23 mouse cellular contexts compared by ENCODE assay signal in the genomic region with DNA sequence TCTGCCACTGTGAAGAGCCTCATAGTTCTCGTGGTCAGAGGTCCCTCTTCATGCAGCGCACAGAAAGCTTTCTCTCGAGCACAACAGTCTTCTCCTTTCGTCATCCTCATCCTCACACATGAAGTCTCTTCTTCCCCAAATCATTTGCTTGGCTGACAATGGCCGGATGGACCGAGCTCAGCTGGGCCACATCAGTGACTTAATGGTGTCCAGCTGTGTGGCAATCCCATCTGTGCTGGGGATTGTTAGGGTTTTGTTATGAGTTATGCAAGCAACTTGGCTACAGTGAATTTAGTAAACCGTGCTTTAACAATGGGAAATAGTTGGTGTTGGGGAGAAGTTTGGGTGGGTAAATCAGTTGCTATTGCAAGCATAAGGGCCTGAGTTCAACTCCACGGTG.
A peak's percentile ranks its signal among the peaks of the same experiment; 100 is the strongest.
DNase-seq lines count a peak whose midpoint lies in the region; ATAC-seq and TF ChIP-seq lines count a peak whose summit lies in the region.
"Had no signal": no experiment of that assay in that cellular context is flagged by ENCODE, and none has a peak within 500 bp of the region (broad histone marks: within the 10 kb centered on the region; RNA-seq: fewer than 3 reads in every experiment).

No protein-coding gene starts in this region.

- no peaks in the 10 kb centered on the region for H3K9me3 ChIP-seq in lung, postnatal 0 days (ENCODE audit: low read length)
- H3K9me3 ChIP-seq: embryonic facial prominence, embryonic 10.5 days; hindbrain, embryonic 15.5 days; limb, embryonic 15.5 days; midbrain, embryonic 10.5 days had no signal

- H3K9ac ChIP-seq in lung, postnatal 0 days (replicated peaks; ENCODE audit: low read depth), result no peak overlapping the region
- H3K9ac ChIP-seq: hindbrain, embryonic 15.5 days; limb, embryonic 15.5 days; liver, embryonic 14.5 days had no signal

- TF ChIP-seq CTCF in lung, postnatal 0 days (IDR thresholded peaks at IDR 0.05), result no peak

- no peak for ATAC-seq in lung, postnatal 0 days
- ATAC-seq: activated CD4-positive, CD25-positive, alpha-beta regulatory T cell, adult 4 months; forebrain, embryonic 16.5 days had no signal

- H3K36me3 ChIP-seq in lung, postnatal 0 days (ENCODE audit: insufficient read depth, low read length), result no peaks in the 10 kb centered on the region
- H3K36me3 ChIP-seq: embryonic facial prominence, embryonic 10.5 days; hindbrain, embryonic 15.5 days; limb, embryonic 15.5 days; midbrain, embryonic 10.5 days had no signal

- 66% methylated on average over 8 of the region's 8 CpGs for WGBS in lung, postnatal 0 days

- H3K4me2 ChIP-seq in lung, postnatal 0 days (replicated peaks; ENCODE audit: low read depth, low read length), result no peak overlapping the region
- H3K4me2 ChIP-seq: hindbrain, embryonic 15.5 days; limb, embryonic 15.5 days had no signal

- no peaks in the 10 kb centered on the region for H3K4me1 ChIP-seq in lung, postnatal 0 days (ENCODE audit: insufficient read depth, low read depth, low read length)
- H3K4me1 ChIP-seq: limb, embryonic 15.5 days had no signal

- H3K27ac ChIP-seq in lung, postnatal 0 days (ENCODE audit: low read length), result no peak overlapping the region
- H3K27ac ChIP-seq: embryonic facial prominence, embryonic 10.5 days; hindbrain, embryonic 15.5 days; kidney, postnatal 0 days; limb, embryonic 15.5 days; liver, embryonic 14.5 days; midbrain, embryonic 10.5 days had no signal

- peak; percentile 33 for DNase-seq in heart, adult 8-10 months (ENCODE audit: low spot score)
- no peak for DNase-seq in heart, postnatal 4 days
- DNase-seq in heart, postnatal 25 days (ENCODE audit: low spot score), result peak; percentile 8
- DNase-seq in lung, postnatal 0 days (ENCODE audit: low spot score), result peak; percentile 34
- DNase-seq in skeletal muscle tissue, adult 2 months (ENCODE audit: low read depth, low spot score), result peak; percentile 18
- no peak for DNase-seq in MN1 (ENCODE audit: low spot score)
- DNase-seq in layer of hippocampus, postnatal 10 days (ENCODE audit: low spot score in 2 of 2), result no peak
- DNase-seq: adrenal gland, postnatal 14 days; cerebellum, adult 8-10 months; kidney, adult 2 months; layer of hippocampus, adult 9-11 months; left cerebral cortex, postnatal 4 days; right cerebral cortex, adult 18-20 months; thymus, adult 18-20 months; thymus, postnatal 36 days had no signal

- H3K27me3 ChIP-seq in lung, postnatal 0 days (replicated peaks; ENCODE audit: insufficient read depth, low read length), result no peaks in the 10 kb centered on the region
- H3K27me3 ChIP-seq: hindbrain, embryonic 15.5 days; limb, embryonic 15.5 days had no signal

- intact Hi-C loops in heart, postnatal 25 days (cut with DNase I), result no loop called here

- no peak for TF ChIP-seq EP300 in lung, postnatal 0 days (IDR thresholded peaks at IDR 0.05)

- H3K4me3 ChIP-seq in lung, postnatal 0 days (ENCODE audit: low read depth, low read length), result no peak overlapping the region
- H3K4me3 ChIP-seq: embryonic facial prominence, embryonic 10.5 days; hindbrain, embryonic 15.5 days; limb, embryonic 15.5 days; midbrain, embryonic 10.5 days had no signal

Comparison
In these comparisons a context has a peak if more than half of its experiments do, and no peak if none do; other contexts are left out.
1. DNase-seq: peak in heart, adult 8-10 months (single experiment), heart, postnatal 25 days (single experiment), lung, postnatal 0 days (single experiment) and skeletal muscle tissue, adult 2 months (single experiment); none in heart, postnatal 4 days (single experiment), MN1 (single experiment) and layer of hippocampus, postnatal 10 days (0 of 2).